Mouse (Mus musculus) bone marrow, adult 2 months (tissue): Measurements from ENCODE around the gene Vmn1r32.

Experiments used
- CTCF ChIP-seq: fragments of 200-500 bp; IDR thresholded peaks from 2 replicates; pipeline ENCODE4 v1.5.1; 2011; ENCODE audit warnings: low read length, control low read depth; ENCODE audit not compliant: control insufficient read depth, insufficient read depth
- POLR2A ChIP-seq: fragments of 200-500 bp; IDR thresholded peaks from 2 replicates; pipeline ENCODE4 v1.6.1; 2011; ENCODE audit warnings: low read depth, mild to moderate bottlenecking, control low read depth, low read length, borderline replicate concordance; ENCODE audit not compliant: control insufficient read depth

DNA sequence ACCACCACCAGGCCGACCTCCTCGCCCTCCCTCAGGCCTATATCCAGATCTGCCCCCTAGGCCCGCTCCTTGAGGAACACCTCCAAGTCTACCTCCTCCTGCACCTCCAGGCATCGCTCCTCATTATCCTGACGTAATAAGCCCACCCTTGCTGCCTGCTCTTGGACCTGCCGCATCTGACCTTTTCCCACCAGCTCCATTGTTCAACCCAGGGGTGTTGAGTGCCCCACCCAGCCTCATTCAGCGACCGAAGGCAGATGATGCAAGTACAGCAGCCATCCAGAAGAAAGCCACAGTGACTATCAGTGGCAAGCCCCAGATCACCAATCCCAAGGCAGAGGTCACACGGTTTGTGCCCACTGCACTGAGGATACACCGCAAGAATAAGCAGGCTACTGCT lies 31.5 kb downstream of the Vmn1r32 start:
- TF ChIP-seq CTCF: no peak
- TF ChIP-seq POLR2A: no peak
